10 mouse cellular contexts compared by ENCODE assay signal in the genomic region with DNA sequence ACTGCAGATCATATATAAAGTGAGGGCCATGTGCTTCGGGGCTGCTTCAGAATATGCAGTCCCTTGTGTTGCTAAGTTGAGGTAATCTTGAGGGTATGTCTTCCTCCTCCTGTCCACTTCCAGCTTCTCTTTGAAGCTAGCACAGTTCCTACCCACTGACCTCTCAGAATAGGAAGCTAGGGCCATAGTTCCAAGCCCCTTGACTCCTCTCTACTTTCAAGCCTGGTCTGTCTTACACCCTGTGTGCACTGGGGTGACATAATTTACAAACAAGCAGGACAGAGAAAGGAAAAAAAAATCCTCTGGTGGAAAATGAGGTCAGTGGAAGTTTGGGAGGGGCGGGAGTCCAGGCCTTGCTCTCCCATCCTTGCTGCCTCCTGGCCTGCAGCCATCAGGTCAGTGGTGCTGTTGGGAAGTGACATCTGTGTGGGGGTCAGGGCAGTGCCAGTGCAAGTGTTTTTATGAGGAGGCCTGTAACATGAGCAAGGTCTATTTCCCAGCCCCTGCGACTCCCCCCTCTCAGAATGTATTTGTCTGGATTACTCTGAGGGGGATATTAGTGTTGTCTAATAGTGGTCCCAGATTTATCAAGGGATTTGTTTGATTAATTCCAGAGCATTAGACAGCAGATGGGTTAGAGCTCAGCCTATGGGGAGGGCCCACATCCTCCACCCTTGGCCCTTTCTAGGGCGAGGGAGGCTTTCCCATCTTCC.
DNase-seq lines count a peak whose midpoint lies in the region; ATAC-seq lines count a peak whose summit lies in the region.
"Had no signal": no experiment of that assay in that cellular context is flagged by ENCODE, and none has a peak within 500 bp of the region (broad histone marks: within the 10 kb centered on the region; RNA-seq: fewer than 3 reads in every experiment).

No protein-coding gene starts in this region.

- intact Hi-C loops in left cerebral cortex, postnatal 4 days (cut with DNase I) = no loop called here
- intact Hi-C loops in heart, postnatal 25 days (cut with DNase I) = no loop called here

- peak; percentile 50 for ATAC-seq in neural tube, embryonic 13.5 days (ENCODE audit: low read depth)

- H3K4me2 ChIP-seq in neural tube, embryonic 13.5 days = no peak overlapping the region
- H3K4me2 ChIP-seq: embryonic facial prominence, embryonic 13.5 days had no signal

- no peak overlapping the region; the same call in 1 of the 2 replicates for H3K27ac ChIP-seq in neural tube, embryonic 13.5 days (replicated peaks)
- H3K27ac ChIP-seq: embryonic facial prominence, embryonic 13.5 days had no signal

- no peak overlapping the region for H3K9ac ChIP-seq in neural tube, embryonic 13.5 days
- H3K9ac ChIP-seq: embryonic facial prominence, embryonic 13.5 days had no signal

- H3K9me3 ChIP-seq in neural tube, embryonic 13.5 days = no peaks in the 10 kb centered on the region
- H3K9me3 ChIP-seq: embryonic facial prominence, embryonic 13.5 days had no signal

- no peaks in the 10 kb centered on the region for H3K27me3 ChIP-seq in neural tube, embryonic 13.5 days
- H3K27me3 ChIP-seq: embryonic facial prominence, embryonic 13.5 days; megakaryocyte, embryonic 14.5 days had no signal

- peaks cover 13% of the 10 kb centered on the region for H3K4me1 ChIP-seq in neural tube, embryonic 13.5 days (replicated peaks)
- H3K4me1 ChIP-seq: embryonic facial prominence, embryonic 13.5 days; megakaryocyte, embryonic 14.5 days had no signal

- DNase-seq in left cerebral cortex, postnatal 4 days = peak; percentile 61
- no peak for DNase-seq in left cerebral cortex, adult 18-20 months (ENCODE audit: low spot score in 2 of 2)
- DNase-seq in cerebellum, postnatal 25 days = peak; percentile 25 to 55
- peak; percentile 5 for DNase-seq in heart, postnatal 25 days (ENCODE audit: low spot score)
- DNase-seq in urinary bladder, postnatal 14 days (ENCODE audit: low spot score) = no peak
- DNase-seq in right cerebral cortex, postnatal 10 days (ENCODE audit: low spot score in 2 of 2) = no peak
- DNase-seq in layer of hippocampus, adult 9-10 months (ENCODE audit: low spot score) = no peak

- H3K4me3 ChIP-seq in neural tube, embryonic 13.5 days = no peak overlapping the region
- H3K4me3 ChIP-seq: embryonic facial prominence, embryonic 13.5 days; megakaryocyte, embryonic 14.5 days had no signal

- no peaks in the 10 kb centered on the region for H3K36me3 ChIP-seq in neural tube, embryonic 13.5 days
- H3K36me3 ChIP-seq: embryonic facial prominence, embryonic 13.5 days had no signal

- 56% methylated on average over 4 of the region's 4 CpGs for WGBS in neural tube, embryonic 13.5 days

Comparison
In these comparisons a context has a peak if more than half of its experiments do, and no peak if none do; other contexts are left out.
1. DNase-seq: peak in left cerebral cortex, postnatal 4 days (single experiment), cerebellum, postnatal 25 days (2 of 2) and heart, postnatal 25 days (single experiment); none in left cerebral cortex, adult 18-20 months (0 of 2), urinary bladder, postnatal 14 days (single experiment), right cerebral cortex, postnatal 10 days (0 of 2) and layer of hippocampus, adult 9-10 months (single experiment).